Mouse (Mus musculus): ENCODE data around the gene Prl2c5. TPM values are rescaled to one million over a fixed set of nuclear protein-coding genes. Genes with fewer than 3 reads are reported as not detected.

The Prl2c5 gene
- polyA plus RNA-seq (2017; shearing (Covaris generic)): not detected

GRCm38 (mm10) chr13:13182415-13182814 lies at the start of gene Prl2c5:
Gene Prl2c5, plus strand, starts transcription at chr13:13182715.

Other genes with a start within 250 kb of the Prl2c5 start
- gene Prl2c2, start 177.3 kb upstream of the Prl2c5 start, polyA plus RNA-seq (2017; shearing (Covaris generic)): not detected
- gene Gpr137b, start 211.3 kb downstream of the Prl2c5 start, polyA plus RNA-seq (2017; shearing (Covaris generic)): 3.4 TPM